Mouse (Mus musculus): ENCODE data around the gene Tmem79.
"Not testable (repeated sequence)": the region's sequence is repeated elsewhere in the genome, so short reads cannot be mapped to it uniquely, and the experiment has no call there.

Gene Tmem79

DNA sequence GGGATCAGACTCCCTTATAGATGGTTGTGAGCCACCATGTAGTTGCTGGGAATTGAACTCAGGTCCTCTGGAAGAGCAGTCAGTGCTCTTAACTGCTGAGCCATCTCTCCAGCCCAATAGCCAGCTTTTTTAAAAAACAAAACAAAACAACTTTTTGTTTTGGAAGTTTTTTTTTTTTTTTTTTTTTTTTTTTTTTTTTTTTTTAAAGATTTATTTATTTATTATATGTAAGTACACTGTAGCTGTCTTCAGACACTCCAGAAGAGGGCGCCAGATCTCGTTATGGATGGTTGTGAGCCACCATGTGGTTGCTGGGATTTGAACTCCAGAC, 50.4 kb downstream of the Tmem79 start:
- in situ Hi-C loops (cut with MboI, MseI) = not testable (repeated sequence)

DNA sequence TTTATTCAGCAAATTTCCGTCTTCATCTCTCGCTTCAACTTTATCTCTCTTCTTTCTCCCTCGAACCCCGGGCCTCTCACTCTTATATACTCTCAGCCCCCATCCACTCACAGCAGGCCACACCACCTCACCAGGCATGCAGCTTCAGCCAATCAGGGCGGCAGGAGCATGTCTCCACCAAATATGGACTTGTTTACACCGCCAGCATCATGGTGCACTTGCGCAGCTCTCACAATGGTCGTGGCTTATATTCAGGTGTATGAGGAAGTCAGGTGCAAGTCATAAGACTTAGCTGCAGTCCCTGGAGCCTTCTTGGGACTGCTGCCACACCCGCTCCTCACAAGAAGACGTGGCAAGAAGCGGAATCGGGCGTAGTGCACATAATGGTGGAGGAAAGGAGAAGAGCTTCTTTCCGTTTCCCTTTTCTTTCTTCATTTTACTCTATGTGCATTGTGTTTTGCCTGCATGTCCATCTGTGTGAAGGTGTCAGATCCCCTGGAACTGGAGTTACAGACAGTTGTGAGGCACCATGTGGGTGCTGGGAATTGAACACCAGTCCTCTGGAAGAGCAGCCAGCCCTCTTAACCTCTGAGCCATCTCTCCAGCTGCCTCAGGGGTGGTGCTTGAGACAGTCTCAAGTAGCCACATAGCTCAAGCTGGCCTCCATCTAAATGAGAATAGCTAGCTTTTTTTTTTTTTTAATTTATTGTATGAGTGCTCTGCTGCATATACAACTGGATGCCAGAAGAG, 51.0 kb downstream of the Tmem79 start:
- in situ Hi-C loops (cut with MboI, MseI) = not testable (repeated sequence)

- in situ Hi-C loops (cut with MboI, MseI) = not testable (repeated sequence)
These were observed 54.6 kb downstream of the Tmem79 start for GRCm38 (mm10) chr3:88281141-88281916.

DNA sequence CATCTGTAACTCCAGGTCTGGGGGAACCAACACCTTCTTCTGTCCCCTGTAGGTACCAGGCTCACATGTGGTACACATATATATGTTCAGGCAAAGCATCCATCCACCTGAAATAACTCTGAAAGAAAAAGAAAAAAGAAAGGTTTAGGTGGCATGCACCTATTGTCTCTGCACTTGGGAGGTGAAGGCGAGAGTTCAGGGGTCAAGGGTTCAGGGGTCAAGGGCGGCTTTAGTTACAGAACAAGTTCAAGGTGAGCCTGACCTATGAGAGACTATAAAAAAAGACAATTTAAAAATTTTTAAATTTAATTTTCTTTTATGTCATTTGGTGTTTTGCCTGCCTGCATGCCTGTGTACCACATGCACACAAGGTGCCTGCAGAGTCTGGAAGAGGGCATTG, 55.9 kb downstream of the Tmem79 start:
- in situ Hi-C loops (cut with MboI, MseI) = no loop called here

Measured in regulatory T cell (primary cell).